In the genomic region with DNA sequence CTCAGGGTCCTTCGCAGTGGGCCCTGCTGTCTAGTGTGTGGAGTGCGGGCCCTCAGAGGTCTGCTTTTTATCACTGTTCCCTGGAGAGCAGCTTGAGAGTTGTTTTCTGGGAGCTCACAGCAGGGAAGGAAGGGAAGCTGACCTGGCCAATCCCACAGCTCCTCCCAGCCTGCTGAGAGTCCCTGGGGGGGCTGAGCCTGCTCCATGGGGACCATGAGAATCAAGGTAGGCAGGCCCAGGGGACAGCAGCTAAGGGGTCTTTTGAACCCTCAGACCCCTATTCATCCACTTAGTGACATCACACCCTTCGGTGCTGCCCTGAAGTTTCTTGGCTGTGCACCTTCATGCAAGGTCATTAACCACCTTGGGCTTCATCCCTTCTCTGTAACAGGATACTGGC, we compare ENCODE assay signal across 8 mouse cellular contexts. TPM values are rescaled to one million over a fixed set of nuclear protein-coding genes. Genes with fewer than 3 reads are reported as not detected.
A peak's percentile ranks its signal among the peaks of the same experiment; 100 is the strongest.
DNase-seq lines count a peak whose midpoint lies in the region; ATAC-seq and TF ChIP-seq lines count a peak whose summit lies in the region.
"Had no signal": no experiment of that assay in that cellular context is flagged by ENCODE, and none has a peak within 500 bp of the region (broad histone marks: within the 10 kb centered on the region; RNA-seq: fewer than 3 reads in every experiment).

TSS of gene Dand5 (minus strand) at position 101 of the 400 bp plus-strand sequence.

- H3K4me2 ChIP-seq in forebrain, embryonic 13.5 days = peak within 1 kb of the TSS; percentile 56
- peak within 1 kb of the TSS; percentile 39 for H3K4me2 ChIP-seq in intestine, embryonic 14.5 days (ENCODE audit: low read length)
- peak within 1 kb of the TSS; percentile 55 for H3K4me2 ChIP-seq in neural tube, embryonic 13.5 days

- no peak for ATAC-seq in forebrain, embryonic 13.5 days
- no peak for ATAC-seq in intestine, embryonic 14.5 days (replicated peaks; ENCODE audit: low FRiP score, low TSS enrichment, low read depth)
- ATAC-seq in neural tube, embryonic 13.5 days (ENCODE audit: low read depth) = no peak
- no peak for ATAC-seq in megakaryocyte-erythroid progenitor cell, adult 5-6 weeks (replicated peaks; ENCODE audit: low FRiP score, low TSS enrichment, poor library complexity, severe bottlenecking)

- DNase-seq in layer of hippocampus, adult 2 months (ENCODE audit: low spot score in 2 of 2) = no peak
- DNase-seq in layer of hippocampus, adult 8-10 months (ENCODE audit: low spot score in 2 of 2) = no peak
- DNase-seq in intestine, embryonic 14.5 days (ENCODE audit: low spot score) = no peak
- no peak for DNase-seq in layer of hippocampus, adult 9-10 months (ENCODE audit: low spot score)

- no peak for TF ChIP-seq CTCF in layer of hippocampus, adult 2 months (conservative IDR thresholded peaks at IDR 0.05)

- H3K4me1 ChIP-seq in forebrain, embryonic 13.5 days = peaks cover 9% of the 10 kb centered on the region
- peaks cover 15% of the 10 kb centered on the region for H3K4me1 ChIP-seq in intestine, embryonic 14.5 days (replicated peaks; ENCODE audit: control insufficient read depth, insufficient read depth, low read length)
- peaks cover 10% of the 10 kb centered on the region; the same call in 1 of the 2 replicates for H3K4me1 ChIP-seq in neural tube, embryonic 13.5 days (replicated peaks)

- peak within 1 kb of the TSS; percentile 32; the same call in 1 of the 2 replicates for H3K4me3 ChIP-seq in layer of hippocampus, adult 2 months
- peak within 1 kb of the TSS; percentile 25; the same call in 1 of the 2 replicates for H3K4me3 ChIP-seq in forebrain, embryonic 13.5 days
- H3K4me3 ChIP-seq in intestine, embryonic 14.5 days (ENCODE audit: low read depth, low read length) = no peak within 1 kb of the TSS
- H3K4me3 ChIP-seq in neural tube, embryonic 13.5 days = peak within 1 kb of the TSS; percentile 24
- H3K4me3 ChIP-seq: erythroblast, embryonic 14.5 days had no signal

- 32% methylated on average over 3 of the region's 3 CpGs for WGBS in forebrain, embryonic 13.5 days
- 18% methylated on average over 3 of the region's 3 CpGs for WGBS in intestine, embryonic 14.5 days
- 45% methylated on average over 3 of the region's 3 CpGs for WGBS in neural tube, embryonic 13.5 days

- H3K27ac ChIP-seq in layer of hippocampus, adult 2 months = no peak within 1 kb of the TSS
- no peak within 1 kb of the TSS for H3K27ac ChIP-seq in forebrain, embryonic 13.5 days
- H3K27ac ChIP-seq in intestine, embryonic 14.5 days (ENCODE audit: low read depth) = peak within 1 kb of the TSS; percentile 43; the same call in 1 of the 2 replicates
- no peak within 1 kb of the TSS for H3K27ac ChIP-seq in neural tube, embryonic 13.5 days (replicated peaks)

- no peaks in the 10 kb centered on the region for H3K9me3 ChIP-seq in forebrain, embryonic 13.5 days (replicated peaks)
- no peaks in the 10 kb centered on the region for H3K9me3 ChIP-seq in intestine, embryonic 14.5 days (ENCODE audit: control insufficient read depth, low read length)
- no peaks in the 10 kb centered on the region for H3K9me3 ChIP-seq in neural tube, embryonic 13.5 days

- H3K36me3 ChIP-seq in forebrain, embryonic 13.5 days (ENCODE audit: poor library complexity, severe bottlenecking) = no peaks in the 10 kb centered on the region
- H3K36me3 ChIP-seq in intestine, embryonic 14.5 days (ENCODE audit: control insufficient read depth, insufficient read depth, low read length) = no peaks in the 10 kb centered on the region
- H3K36me3 ChIP-seq in neural tube, embryonic 13.5 days = no peaks in the 10 kb centered on the region

- H3K27me3 ChIP-seq in forebrain, embryonic 13.5 days = 0 out of 2 replicates have a peak, but pooled peaks cover 3% of the 10 kb centered on the region
- no peaks in the 10 kb centered on the region for H3K27me3 ChIP-seq in intestine, embryonic 14.5 days (replicated peaks; ENCODE audit: control insufficient read depth, insufficient read depth, low read length)
- no peaks in the 10 kb centered on the region for H3K27me3 ChIP-seq in neural tube, embryonic 13.5 days

- H3K9ac ChIP-seq in forebrain, embryonic 13.5 days = no peak within 1 kb of the TSS; the same call in 1 of the 2 replicates
- no peak within 1 kb of the TSS for H3K9ac ChIP-seq in intestine, embryonic 14.5 days (ENCODE audit: low read length)
- H3K9ac ChIP-seq in neural tube, embryonic 13.5 days = peak within 1 kb of the TSS; percentile 61

RNA-seq across cellular contexts. Expression of gene Dand5, which starts in this region (rescaled TPM):
- total RNA-seq in layer of hippocampus, adult 2 months (2021) = 10 to 100 TPM; 11.9 TPM
- total RNA-seq in layer of hippocampus, adult 8-10 months (2022) = 10 to 100 TPM in 1 of 4 experiments, 1 to 10 TPM in 3; 8.4 to 10.5 (median 8.9) TPM
- polyA plus RNA-seq in forebrain, embryonic 13.5 days (2015; fragmentation: Nextera tagmentation; extraction: Ambion mirVana) = 7.3 and 8.2 TPM in 2 replicates
- polyA plus RNA-seq in intestine, embryonic 14.5 days (2014; fragmentation: Nextera tagmentation; extraction: Ambion mirVana) = 5.2 and 5.4 TPM in 2 replicates
- polyA plus RNA-seq in neural tube, embryonic 13.5 days (2015; fragmentation: Nextera tagmentation; extraction: Ambion mirVana) = 12.3 and 12.8 TPM in 2 replicates
- total RNA-seq in megakaryocyte-erythroid progenitor cell, adult 5-6 weeks (2014; fragmentation: Nextera tagmentation) = 4.7 TPM in 2 replicates
- 3.5 and 3.7 TPM in 2 replicates for total RNA-seq in megakaryocyte-erythroid progenitor cell, adult 5-6 weeks (2017)
